Mouse (Mus musculus) ES-E14 (cell line): Measurements from ENCODE around the gene Dcps. TPM values are rescaled to one million over a fixed set of nuclear protein-coding genes. Genes with fewer than 3 reads are reported as not detected.

Source experiments
- DNase-seq: peaks from one replicate; pipeline ENCODE4 v3.0.0-alpha.2; 2013; ENCODE audit warnings: low read depth, low spot score
- H3K27ac ChIP-seq: 2 replicates; pipeline ENCODE4 v1.5.1; 2012; ENCODE audit warnings: low read depth, mild to moderate bottlenecking, low read length, moderate library complexity, mixed read lengths; ENCODE audit not compliant: poor library complexity, insufficient read depth, severe bottlenecking
- H3K36me3 ChIP-seq: 2 replicates; pipeline ENCODE4 v1.6.1; 2012; ENCODE audit warnings: mild to moderate bottlenecking, low read length, moderate library complexity, mixed read lengths; ENCODE audit not compliant: control insufficient read depth, poor library complexity, insufficient read depth, severe bottlenecking
- H3K4me1 ChIP-seq, 2 experiments: fragments of 150-350 bp in 1 of 2; sonication (generic) in 1 of 2; 2 replicates each; pipeline ENCODE4 v1.6.1; 2012; ENCODE audit warnings: low read length in 2 of 2, mild to moderate bottlenecking in 1 of 2, mixed read lengths in 1 of 2; ENCODE audit not compliant: control insufficient read depth in 2 of 2, insufficient read depth in 2 of 2, poor library complexity in 1 of 2
- H3K4me3 ChIP-seq, 2 experiments: fragments of 150-350 bp in 1 of 2; sonication (generic) in 1 of 2; 2 replicates each; pipeline ENCODE4 v1.5.1; 2012; ENCODE audit warnings: low read length in 2 of 2, low read depth in 1 of 2, mild to moderate bottlenecking in 1 of 2, mixed read lengths in 1 of 2; ENCODE audit not compliant: insufficient read depth in 1 of 2, poor library complexity in 1 of 2, severe bottlenecking in 1 of 2
- H3K9ac ChIP-seq: 2 replicates; pipeline ENCODE4 v1.6.1; 2012; ENCODE audit warnings: low read depth, mild to moderate bottlenecking, low read length, mixed read lengths; ENCODE audit not compliant: poor library complexity, insufficient read depth, severe bottlenecking
- H3K9me3 ChIP-seq: fragments of 150-350 bp; sonication (generic); 2 replicates; pipeline ENCODE4 v1.6.1; 2012; ENCODE audit warnings: low read depth, mild to moderate bottlenecking, low read length; ENCODE audit not compliant: control insufficient read depth, insufficient read depth
- CHD2 ChIP-seq: IDR thresholded peaks from 2 replicates; pipeline ENCODE4 v1.6.1; 2014; ENCODE audit warnings: mild to moderate bottlenecking, low read depth, low read length, inconsistent platforms
- HCFC1 ChIP-seq: IDR thresholded peaks from 2 replicates; pipeline ENCODE4 v1.6.1; 2012; ENCODE audit warnings: low read length, inconsistent platforms, borderline replicate concordance; ENCODE audit not compliant: insufficient read depth
- MAFK ChIP-seq: IDR thresholded peaks from 2 replicates; pipeline ENCODE4 v1.6.1; 2014; ENCODE audit warnings: mild to moderate bottlenecking, low read depth, low read length, inconsistent platforms; ENCODE audit not compliant: insufficient read depth
- ZC3H11A ChIP-seq: IDR thresholded peaks from 2 replicates; pipeline ENCODE4 v1.6.1; 2012; ENCODE audit warnings: low read depth, mild to moderate bottlenecking, inconsistent platforms, low read length, borderline replicate concordance
- ZNF384 ChIP-seq: IDR thresholded peaks from 2 replicates; pipeline ENCODE4 v1.6.1; 2012; ENCODE audit warnings: low read depth, low read length, inconsistent platforms
- in situ Hi-C, 2 experiments: fragments of 600-800 bp; cut with MboI; formaldehyde crosslinking; loops; one replicate each; pipeline ENCODE4 v1.15.1; 2025; ENCODE audit warnings: low sequenced_read_pairs in 2 of 2, inconsistent platforms in 1 of 2; ENCODE audit not compliant: unreplicated experiment in 2 of 2
- total RNA-seq: library from RNA; depleted of rRNA; stranded (reverse); fragments of 300-350 nt; gene quantifications from 2 replicates; pipeline ENCODE4 v1.2.3, GENCODE M21; 2012

Dcps gene
- total RNA-seq, 1 experiment, result 42.9 TPM

GRCm38 (mm10) chr9:35122551-35123266 lies 53.2 kb downstream of the Dcps start:
- DNase-seq, result no peak
- in situ Hi-C loops, result no loop called here
- TF ChIP-seq HCFC1 (no peak), ZC3H11A (no peak), ZNF384 (no peak), MAFK (no peak), CHD2 (no peak)
- no peaks in the 10 kb centered on the region for H3K4me1 ChIP-seq
- no peak overlapping the region for H3K4me3 ChIP-seq
- peaks cover 16% of the 10 kb centered on the region; the same call in 1 of the 2 replicates for H3K36me3 ChIP-seq
- H3K9ac ChIP-seq, result no peak overlapping the region
- H3K27ac ChIP-seq, result no peak overlapping the region
- no peaks in the 10 kb centered on the region for H3K9me3 ChIP-seq

GRCm38 (mm10) chr9:35119168-35119567 lies 56.7 kb downstream of the Dcps start, which contains the start of gene St3gal4:
Gene St3gal4, minus strand, starts transcription at chr9:35119268.
- Histone ChIP-seq H3K27ac (no peak within 1 kb of the TSS), H3K4me3 (no peak within 1 kb of the TSS), H3K9ac (no peak within 1 kb of the TSS), H3K9me3 (no peaks in the 10 kb centered on the region), H3K4me1 (no peaks in the 10 kb centered on the region), H3K36me3 (0 out of 2 replicates have a peak, but pooled peaks cover 3% of the 10 kb centered on the region)
- no peak for TF ChIP-seq HCFC1
- no peak for TF ChIP-seq ZNF384
- no peak for TF ChIP-seq CHD2
- no peak for TF ChIP-seq MAFK
- TF ChIP-seq ZC3H11A, result no peak
- in situ Hi-C loops, result no loop called here
- no peak for DNase-seq

- Histone ChIP-seq H3K9me3 (no peaks in the 10 kb centered on the region), H3K27ac (no peak overlapping the region), H3K36me3 (0 out of 2 replicates have a peak, but pooled peaks cover 3% of the 10 kb centered on the region), H3K4me3 (no peak overlapping the region), H3K9ac (no peak overlapping the region), H3K4me1 (no peaks in the 10 kb centered on the region)
- no peak for DNase-seq
- TF ChIP-seq ZC3H11A, result no peak
- no peak for TF ChIP-seq MAFK
- no peak for TF ChIP-seq HCFC1
- no peak for TF ChIP-seq CHD2
- no peak for TF ChIP-seq ZNF384
- in situ Hi-C loops, result no loop called here
Observed at GRCm38 (mm10) chr9:35118563-35118962, 57.3 kb downstream of the Dcps start.

DNA sequence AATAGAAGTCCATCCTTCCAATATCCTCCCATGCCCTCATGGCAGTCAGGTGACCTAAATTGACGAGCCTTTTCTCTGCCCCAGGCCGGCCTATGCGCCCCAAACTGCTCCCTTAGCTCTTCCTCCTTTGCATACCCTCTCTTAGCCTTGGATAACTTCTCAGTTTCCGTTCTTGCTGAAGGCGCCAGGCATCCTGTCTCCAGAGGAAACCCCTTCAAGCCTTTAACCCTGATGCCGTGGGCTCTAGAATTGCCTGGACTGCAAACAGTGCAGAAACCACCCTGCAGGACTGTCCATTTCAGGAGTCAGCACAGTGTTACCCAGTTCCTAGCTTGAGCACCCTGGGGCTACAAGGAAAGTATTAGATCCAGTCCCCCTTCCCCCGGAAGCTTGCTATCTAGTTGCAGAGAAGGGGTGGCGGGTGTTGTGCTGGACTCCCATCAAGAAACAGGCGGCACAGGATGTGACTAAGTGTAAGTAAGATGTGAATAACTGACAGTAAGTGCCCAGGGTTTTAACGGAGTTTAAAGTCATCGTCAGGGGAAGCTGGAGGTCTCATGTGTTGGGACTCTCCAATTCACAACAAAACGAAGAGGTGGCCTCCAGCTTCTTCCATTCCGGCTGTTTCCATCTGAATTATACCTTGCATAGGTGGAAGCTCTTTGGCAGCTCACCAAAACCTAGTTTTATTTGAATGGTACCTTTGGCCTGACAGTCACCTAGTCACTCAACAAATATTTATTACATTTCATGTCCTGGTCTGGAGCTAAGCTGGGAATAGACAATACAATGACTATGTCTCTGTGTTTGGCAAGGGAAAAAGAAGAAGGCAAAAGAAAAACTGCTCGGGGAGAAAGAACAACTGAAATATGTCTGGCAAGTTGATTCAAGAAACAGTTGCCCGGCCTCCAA lies 58.2 kb downstream of the Dcps start:
- Histone ChIP-seq H3K9ac (no peak overlapping the region; the same call in 1 of the 2 replicates), H3K4me1 (no peaks in the 10 kb centered on the region; a peak in 1 of 4 replicates), H3K9me3 (no peaks in the 10 kb centered on the region), H3K36me3 (no peaks in the 10 kb centered on the region), H3K27ac (no peak overlapping the region), H3K4me3 (peak overlapping the region; percentile 71 to 81)
- in situ Hi-C loops, result no loop called here
- TF ChIP-seq CHD2 (no peak), ZC3H11A (no peak), HCFC1 (no peak), ZNF384 (no peak), MAFK (no peak)
- no peak for DNase-seq
